Mouse (Mus musculus) spleen, adult 2 months (tissue): ENCODE measurements around the gene Gse1.

Experiments used
- CTCF ChIP-seq: fragments of 200-500 bp; IDR thresholded peaks from 2 replicates; pipeline ENCODE4 v1.5.1; 2011; ENCODE audit warnings: mild to moderate bottlenecking, inconsistent platforms; ENCODE audit not compliant: insufficient read depth, insufficient read length, insufficient replicate concordance; ENCODE audit errors: extremely low read depth
- POLR2A ChIP-seq: fragments of 200-500 bp; IDR thresholded peaks from 2 replicates; pipeline ENCODE4 v1.6.1; 2011; ENCODE audit warnings: low read depth, low read length, inconsistent platforms

- TF ChIP-seq CTCF = no peak
- TF ChIP-seq POLR2A = no peak
These were observed 3.6 kb downstream of the Gse1 start for GRCm38 (mm10) chr8:120231870-120232269.
